Mouse (Mus musculus): ENCODE results near the gene Slc22a3. TPM values are rescaled to one million over a fixed set of nuclear protein-coding genes. Genes with fewer than 3 reads are reported as not detected.
A peak's percentile ranks its signal among the peaks of the same experiment; 100 is the strongest.

Slc22a3 gene
- 0.16 and 0.23 TPM in 2 replicates for polyA plus RNA-seq (2016; fragmentation: Nextera tagmentation; extraction: Ambion mirVana)

GRCm38 (mm10) chr17:12507654-12508204 lies at the start of gene Slc22a3:
Slc22a3 (minus strand) TSS chr17:12507704.
- peaks cover 8% of the 10 kb centered on the region; the same call in 1 of the 2 replicates for H3K4me1 ChIP-seq (replicated peaks)
- H3K9me3 ChIP-seq, result no peaks in the 10 kb centered on the region
- H3K27me3 ChIP-seq, result peaks cover 71% of the 10 kb centered on the region
- no peak for ATAC-seq (ENCODE audit: insufficient number of reproducible peaks, insufficient read depth, low FRiP score, low TSS enrichment, low read depth)
- H3K36me3 ChIP-seq, result no peaks in the 10 kb centered on the region
- peak within 1 kb of the TSS; percentile 76 for H3K4me2 ChIP-seq
- H3K9ac ChIP-seq (replicated peaks), result peak within 1 kb of the TSS; percentile 40
- WGBS, result 17% methylated on average over 14 of the region's 14 CpGs
- peak within 1 kb of the TSS; percentile 42 for H3K4me3 ChIP-seq (replicated peaks)
- no peak within 1 kb of the TSS for H3K27ac ChIP-seq

- no peak overlapping the region for H3K4me2 ChIP-seq
- H3K4me3 ChIP-seq (replicated peaks), result no peak overlapping the region
- no peaks in the 10 kb centered on the region; the same call in 1 of the 2 replicates for H3K4me1 ChIP-seq (replicated peaks)
- H3K9me3 ChIP-seq, result no peaks in the 10 kb centered on the region
- no peak overlapping the region for H3K9ac ChIP-seq (replicated peaks)
- 53% methylated on average over 13 of the region's 13 CpGs for WGBS
- H3K27me3 ChIP-seq, result peaks cover 7% of the 10 kb centered on the region; the same call in 1 of the 2 replicates
- no peak overlapping the region for H3K27ac ChIP-seq
- no peaks in the 10 kb centered on the region for H3K36me3 ChIP-seq
- no peak for ATAC-seq (ENCODE audit: insufficient number of reproducible peaks, insufficient read depth, low FRiP score, low TSS enrichment, low read depth)
These were observed 27.0 kb upstream of the Slc22a3 start for GRCm38 (mm10) chr17:12534353-12535145.

- Histone ChIP-seq H3K9ac (replicated peaks) (no peak overlapping the region), H3K9me3 (no peaks in the 10 kb centered on the region), H3K27me3 (peaks cover 7% of the 10 kb centered on the region; the same call in 1 of the 2 replicates), H3K4me3 (replicated peaks) (no peak overlapping the region), H3K4me1 (replicated peaks) (no peaks in the 10 kb centered on the region; the same call in 1 of the 2 replicates), H3K27ac (no peak overlapping the region), H3K4me2 (no peak overlapping the region), H3K36me3 (no peaks in the 10 kb centered on the region)
- WGBS, result 37% methylated on average over 5 of the region's 5 CpGs
- ATAC-seq (ENCODE audit: insufficient number of reproducible peaks, insufficient read depth, low FRiP score, low TSS enrichment, low read depth), result no peak
These were observed 24.6 kb upstream of the Slc22a3 start for GRCm38 (mm10) chr17:12532115-12532514.

- 38% methylated on average over 6 of the region's 6 CpGs for WGBS
- Histone ChIP-seq H3K4me3 (replicated peaks) (no peak overlapping the region), H3K4me2 (no peak overlapping the region), H3K9ac (replicated peaks) (no peak overlapping the region), H3K27ac (no peak overlapping the region), H3K4me1 (replicated peaks) (no peaks in the 10 kb centered on the region; the same call in 1 of the 2 replicates), H3K36me3 (no peaks in the 10 kb centered on the region), H3K27me3 (peaks cover 7% of the 10 kb centered on the region; the same call in 1 of the 2 replicates), H3K9me3 (no peaks in the 10 kb centered on the region)
- ATAC-seq (ENCODE audit: insufficient number of reproducible peaks, insufficient read depth, low FRiP score, low TSS enrichment, low read depth), result no peak
These were observed 22.6 kb upstream of the Slc22a3 start for GRCm38 (mm10) chr17:12530081-12530480.

GRCm38 (mm10) chr17:12529384-12529985 lies 22.0 kb upstream of the Slc22a3 start:
- H3K4me2 ChIP-seq, result no peak overlapping the region
- H3K4me3 ChIP-seq (replicated peaks), result no peak overlapping the region
- H3K9me3 ChIP-seq, result no peaks in the 10 kb centered on the region
- no peak overlapping the region for H3K27ac ChIP-seq
- H3K27me3 ChIP-seq, result peaks cover 7% of the 10 kb centered on the region; the same call in 1 of the 2 replicates
- no peaks in the 10 kb centered on the region; the same call in 1 of the 2 replicates for H3K4me1 ChIP-seq (replicated peaks)
- H3K9ac ChIP-seq (replicated peaks), result no peak overlapping the region
- 0 out of 2 replicates have a peak, but pooled peaks have one; percentile 31 for ATAC-seq (ENCODE audit: insufficient number of reproducible peaks, insufficient read depth, low FRiP score, low TSS enrichment, low read depth)
- H3K36me3 ChIP-seq, result no peaks in the 10 kb centered on the region
- WGBS, result 38% methylated on average over 4 of the region's 4 CpGs

GRCm38 (mm10) chr17:12519089-12519488 lies 11.6 kb upstream of the Slc22a3 start:
- Histone ChIP-seq H3K4me3 (replicated peaks) (no peak overlapping the region), H3K9me3 (peaks cover 15% of the 10 kb centered on the region; the same call in 1 of the 2 replicates), H3K36me3 (no peaks in the 10 kb centered on the region), H3K27ac (no peak overlapping the region), H3K4me2 (no peak overlapping the region), H3K9ac (replicated peaks) (no peak overlapping the region), H3K27me3 (no peaks in the 10 kb centered on the region), H3K4me1 (replicated peaks) (no peaks in the 10 kb centered on the region)
- 76% methylated on average over 2 of the region's 2 CpGs for WGBS
- no peak for ATAC-seq (ENCODE audit: insufficient number of reproducible peaks, insufficient read depth, low FRiP score, low TSS enrichment, low read depth)

- H3K9ac ChIP-seq (replicated peaks), result no peak overlapping the region
- H3K27me3 ChIP-seq, result no peaks in the 10 kb centered on the region
- 86% methylated on average over 6 of the region's 6 CpGs for WGBS
- peaks cover 15% of the 10 kb centered on the region; the same call in 1 of the 2 replicates for H3K9me3 ChIP-seq
- H3K4me2 ChIP-seq, result no peak overlapping the region
- H3K4me1 ChIP-seq (replicated peaks), result no peaks in the 10 kb centered on the region
- ATAC-seq (ENCODE audit: insufficient number of reproducible peaks, insufficient read depth, low FRiP score, low TSS enrichment, low read depth), result no peak
- H3K27ac ChIP-seq, result no peak overlapping the region
- no peak overlapping the region for H3K4me3 ChIP-seq (replicated peaks)
- no peaks in the 10 kb centered on the region for H3K36me3 ChIP-seq
These were observed 10.7 kb upstream of the Slc22a3 start for GRCm38 (mm10) chr17:12518194-12518593.

GRCm38 (mm10) chr17:12513997-12514396 lies 6.5 kb upstream of the Slc22a3 start:
- Histone ChIP-seq H3K36me3 (no peaks in the 10 kb centered on the region), H3K27ac (no peak overlapping the region), H3K4me1 (replicated peaks) (no peaks in the 10 kb centered on the region), H3K9me3 (no peaks in the 10 kb centered on the region), H3K4me2 (no peak overlapping the region), H3K4me3 (replicated peaks) (no peak overlapping the region), H3K9ac (replicated peaks) (no peak overlapping the region), H3K27me3 (peaks cover 12% of the 10 kb centered on the region)
- no peak for ATAC-seq (ENCODE audit: insufficient number of reproducible peaks, insufficient read depth, low FRiP score, low TSS enrichment, low read depth)
- WGBS, result 82% methylated on average over 5 of the region's 5 CpGs

- WGBS, result 58% methylated on average over 9 of the region's 9 CpGs
These were observed 5.8 kb upstream of the Slc22a3 start for GRCm38 (mm10) chr17:12513107-12513923.

GRCm38 (mm10) chr17:12511193-12511592 lies 3.7 kb upstream of the Slc22a3 start:
- 82% methylated on average over 3 of the region's 3 CpGs for WGBS
- no peak overlapping the region for H3K27ac ChIP-seq
- H3K27me3 ChIP-seq, result peaks cover 40% of the 10 kb centered on the region
- H3K4me1 ChIP-seq (replicated peaks), result peaks cover 8% of the 10 kb centered on the region; the same call in 1 of the 2 replicates
- no peak for ATAC-seq (ENCODE audit: insufficient number of reproducible peaks, insufficient read depth, low FRiP score, low TSS enrichment, low read depth)
- no peaks in the 10 kb centered on the region for H3K9me3 ChIP-seq
- no peaks in the 10 kb centered on the region for H3K36me3 ChIP-seq
- H3K4me2 ChIP-seq, result no peak overlapping the region
- H3K4me3 ChIP-seq (replicated peaks), result no peak overlapping the region
- no peak overlapping the region for H3K9ac ChIP-seq (replicated peaks)

More at GRCm38 (mm10) chr17:12513107-12513923, 5.8 kb upstream of the Slc22a3 start:
- Histone ChIP-seq H3K9ac (replicated peaks) (no peak overlapping the region), H3K27ac (no peak overlapping the region), H3K4me1 (replicated peaks) (no peaks in the 10 kb centered on the region), H3K4me2 (no peak overlapping the region), H3K36me3 (no peaks in the 10 kb centered on the region), H3K9me3 (no peaks in the 10 kb centered on the region), H3K27me3 (peaks cover 19% of the 10 kb centered on the region), H3K4me3 (replicated peaks) (no peak overlapping the region)
- no peak for ATAC-seq (ENCODE audit: insufficient number of reproducible peaks, insufficient read depth, low FRiP score, low TSS enrichment, low read depth)

All from limb, embryonic 12.5 days (tissue).